Mouse (Mus musculus): ENCODE data around the gene Zfp566. TPM values are rescaled to one million over a fixed set of nuclear protein-coding genes. Genes with fewer than 3 reads are reported as not detected.

The Zfp566 gene
- polyA plus RNA-seq, 1 experiment from 2014 or later: 17.5 TPM

DNA sequence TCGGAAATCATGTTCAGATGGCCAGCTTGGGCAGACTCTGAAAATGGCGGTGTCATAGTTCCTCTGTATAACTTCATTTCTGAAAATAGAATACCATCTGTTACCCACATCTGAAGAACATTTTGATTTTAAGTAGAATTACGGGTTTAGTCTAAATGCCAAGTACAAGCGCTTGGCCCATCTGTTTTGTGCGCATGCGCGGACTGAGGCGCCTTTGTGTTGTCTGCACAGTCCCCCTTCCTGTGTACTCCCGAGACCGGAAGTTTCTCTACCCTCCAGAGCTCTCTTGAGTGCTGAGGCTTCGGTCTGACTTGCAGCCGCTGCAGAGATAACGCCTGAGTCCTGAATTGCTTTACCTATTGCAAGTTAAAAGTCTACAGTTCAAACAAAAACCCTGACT, 9.0 kb upstream of the Zfp566 start:
- DNase-seq: no peak
- ATAC-seq (ENCODE audit: low FRiP score, low TSS enrichment): no peak
- peaks cover 42% of the 10 kb centered on the region for H3K36me3 ChIP-seq (ENCODE audit: control insufficient read depth, insufficient read depth, low read length)
- no peak overlapping the region for H3K4me3 ChIP-seq (replicated peaks; ENCODE audit: low read depth, low read length)
- no peak overlapping the region for H3K4me2 ChIP-seq (ENCODE audit: low read length)
- H3K9me3 ChIP-seq (ENCODE audit: control insufficient read depth, low read length): peaks cover 10% of the 10 kb centered on the region
- WGBS: 98% methylated on average over 13 of the region's 13 CpGs
- no peak overlapping the region for H3K27ac ChIP-seq (replicated peaks; ENCODE audit: low read depth, low read length)
- no peak overlapping the region for H3K9ac ChIP-seq (replicated peaks; ENCODE audit: low read length)
- H3K27me3 ChIP-seq (ENCODE audit: control insufficient read depth, insufficient read depth, low read length): no peaks in the 10 kb centered on the region
- peaks cover 6% of the 10 kb centered on the region for H3K4me1 ChIP-seq (ENCODE audit: control insufficient read depth, insufficient read depth, low read length)

DNA sequence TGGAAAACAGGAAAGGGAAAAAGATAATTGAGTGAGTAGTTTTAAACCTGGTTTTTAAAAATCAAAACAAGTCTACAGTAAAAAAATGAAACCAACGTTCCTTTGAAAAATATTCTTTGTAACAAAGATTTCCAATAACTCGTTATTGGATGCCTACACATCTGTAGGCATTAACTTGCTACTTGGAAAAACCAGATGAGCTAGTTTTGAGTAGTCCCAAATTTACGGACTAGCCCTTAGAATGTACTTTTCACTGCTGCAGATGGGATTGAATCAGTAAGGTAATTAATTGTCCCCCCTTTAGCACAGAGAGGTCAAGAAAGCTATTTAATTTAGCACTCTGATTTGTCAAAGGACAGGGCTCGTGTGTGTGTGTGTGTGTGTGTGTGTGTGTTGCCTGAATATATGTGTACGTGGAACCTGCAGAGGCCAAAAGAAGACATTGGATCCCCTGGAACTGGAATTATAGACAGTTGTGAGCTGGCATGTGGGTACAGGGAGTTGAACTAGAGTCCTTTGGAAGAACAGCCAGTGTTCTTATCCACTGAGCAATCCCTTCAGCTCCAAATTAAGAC, 5.3 kb upstream of the Zfp566 start:
- DNase-seq (peak; percentile 47), ATAC-seq (ENCODE audit: low FRiP score, low TSS enrichment) (no peak)
- Histone ChIP-seq H3K4me2 (ENCODE audit: low read length) (peak overlapping the region; percentile 71), H3K4me3 (replicated peaks; ENCODE audit: low read depth, low read length) (peak overlapping the region; percentile 67), H3K4me1 (ENCODE audit: control insufficient read depth, insufficient read depth, low read length) (peaks cover 11% of the 10 kb centered on the region), H3K9ac (replicated peaks; ENCODE audit: low read length) (peak overlapping the region; percentile 88), H3K27me3 (ENCODE audit: control insufficient read depth, insufficient read depth, low read length) (no peaks in the 10 kb centered on the region), H3K27ac (replicated peaks; ENCODE audit: low read depth, low read length) (peak overlapping the region; percentile 99; the same call in 1 of the 2 replicates), H3K36me3 (ENCODE audit: control insufficient read depth, insufficient read depth, low read length) (peaks cover 9% of the 10 kb centered on the region), H3K9me3 (ENCODE audit: control insufficient read depth, low read length) (no peaks in the 10 kb centered on the region)
- 5% methylated on average over 5 of the region's 5 CpGs for WGBS

DNA sequence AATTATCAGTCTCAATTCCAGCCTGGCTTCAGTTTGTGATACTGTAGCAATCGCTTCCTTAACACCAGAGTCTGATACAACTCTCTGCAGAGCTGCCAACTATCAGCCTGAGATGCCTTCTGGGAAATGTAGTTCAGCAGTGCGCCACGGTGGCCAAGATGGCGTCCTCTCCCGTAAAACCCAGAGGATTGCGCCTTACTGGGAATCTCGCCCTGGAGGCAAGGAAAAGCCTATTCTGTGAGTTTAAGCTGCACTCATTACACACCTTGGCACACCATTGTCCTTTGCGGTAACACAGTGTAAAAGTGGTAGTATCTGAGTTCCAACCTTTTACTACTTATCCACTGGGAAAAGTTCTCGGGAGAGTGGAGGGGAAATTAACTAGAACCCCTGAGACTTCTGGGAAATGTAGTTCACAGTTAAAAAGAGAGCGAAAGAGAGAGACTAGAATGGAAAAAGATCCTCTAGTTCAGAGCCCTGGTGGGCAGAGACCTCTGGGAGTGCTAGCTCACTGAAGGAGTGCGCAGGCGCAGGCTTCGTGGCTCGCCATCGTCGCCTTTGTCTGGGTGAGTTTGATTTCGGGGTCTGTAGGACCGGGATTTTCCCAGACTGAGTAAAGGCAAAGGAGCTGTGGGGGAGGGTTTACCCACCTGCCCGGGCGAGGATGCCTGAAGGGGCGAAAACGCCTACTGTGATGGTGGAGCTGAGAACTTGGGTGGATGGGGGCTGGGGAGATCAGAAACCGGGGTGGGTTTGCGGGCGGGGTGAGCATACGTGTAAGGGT, 4.5 kb upstream of the Zfp566 start, which contains the start of gene Zfp260:
TSS of gene Zfp260 (plus strand) at position 132 of the 784 bp plus-strand sequence.
- peaks cover 2% of the 10 kb centered on the region for H3K36me3 ChIP-seq (ENCODE audit: control insufficient read depth, insufficient read depth, low read length)
- H3K27me3 ChIP-seq (ENCODE audit: control insufficient read depth, insufficient read depth, low read length): no peaks in the 10 kb centered on the region
- H3K4me3 ChIP-seq (replicated peaks; ENCODE audit: low read depth, low read length): peak within 1 kb of the TSS; percentile 67
- WGBS: under 1% methylated on average over 26 of the region's 26 CpGs
- ATAC-seq (ENCODE audit: low FRiP score, low TSS enrichment): peak; percentile 84
- peak within 1 kb of the TSS; percentile 71 for H3K4me2 ChIP-seq (ENCODE audit: low read length)
- H3K4me1 ChIP-seq (ENCODE audit: control insufficient read depth, insufficient read depth, low read length): peaks cover 11% of the 10 kb centered on the region
- H3K9me3 ChIP-seq (ENCODE audit: control insufficient read depth, low read length): no peaks in the 10 kb centered on the region
- peak within 1 kb of the TSS; percentile 88 for H3K9ac ChIP-seq (replicated peaks; ENCODE audit: low read length)
- peak; percentile 98 for DNase-seq
- peak within 1 kb of the TSS; percentile 99 for H3K27ac ChIP-seq (replicated peaks; ENCODE audit: low read depth, low read length)

DNA sequence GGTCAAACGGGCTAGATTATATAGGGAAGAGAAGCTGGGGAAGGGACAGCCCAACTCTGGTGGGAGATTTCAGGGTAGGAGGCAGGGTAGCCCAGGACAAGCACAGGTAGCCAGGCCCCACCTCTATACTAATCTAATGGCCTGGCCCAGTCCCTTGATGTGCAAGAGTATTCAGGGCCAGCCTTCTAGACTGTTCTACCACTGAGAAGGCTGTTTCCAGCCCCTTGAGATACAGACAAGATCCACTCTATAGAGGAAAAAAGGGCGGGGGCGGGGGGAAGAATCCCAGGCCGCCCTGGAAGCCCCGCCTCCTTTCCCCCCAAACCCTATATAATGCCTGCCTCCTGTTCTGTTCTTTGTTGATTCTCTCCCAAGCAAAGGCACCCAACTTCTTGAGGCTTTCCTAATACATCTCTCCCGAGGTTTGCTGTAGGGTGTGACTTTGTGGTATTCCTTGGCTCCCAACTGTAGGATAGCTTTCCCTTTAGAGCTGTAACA, 3.6 kb upstream of the Zfp566 start:
- H3K4me2 ChIP-seq (ENCODE audit: low read length): peak overlapping the region; percentile 71
- ATAC-seq (ENCODE audit: low FRiP score, low TSS enrichment): no peak
- H3K4me1 ChIP-seq (ENCODE audit: control insufficient read depth, insufficient read depth, low read length): peaks cover 17% of the 10 kb centered on the region

DNA sequence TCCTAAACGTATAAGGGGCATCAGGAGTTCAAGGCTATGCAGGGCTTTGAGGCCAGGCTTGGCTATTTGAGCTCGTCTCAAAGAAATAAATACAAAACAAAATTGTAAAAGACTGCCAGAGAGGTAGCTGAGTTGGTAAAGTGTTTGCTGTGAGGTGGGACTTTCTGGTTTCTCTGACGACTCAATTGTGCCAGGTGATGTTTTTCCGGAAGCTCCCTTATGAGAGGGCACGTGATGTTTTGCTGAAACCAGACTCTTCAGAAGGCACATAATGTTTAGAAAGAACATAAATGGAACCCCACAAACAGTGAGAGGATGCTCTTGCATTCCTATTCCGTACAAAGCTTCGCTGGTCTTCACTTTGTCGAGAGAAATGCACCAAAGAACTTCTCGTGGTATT, 2.3 kb upstream of the Zfp566 start:
- 83% methylated on average over 9 of the region's 9 CpGs for WGBS
- H3K9me3 ChIP-seq (ENCODE audit: control insufficient read depth, low read length): no peaks in the 10 kb centered on the region
- H3K36me3 ChIP-seq (ENCODE audit: control insufficient read depth, insufficient read depth, low read length): no peaks in the 10 kb centered on the region
- H3K9ac ChIP-seq (replicated peaks; ENCODE audit: low read length): no peak overlapping the region
- no peak overlapping the region for H3K4me3 ChIP-seq (replicated peaks; ENCODE audit: low read depth, low read length)
- no peak overlapping the region for H3K4me2 ChIP-seq (ENCODE audit: low read length)
- H3K27ac ChIP-seq (replicated peaks; ENCODE audit: low read depth, low read length): no peak overlapping the region
- DNase-seq (no peak), ATAC-seq (ENCODE audit: low FRiP score, low TSS enrichment) (no peak)
- H3K27me3 ChIP-seq (ENCODE audit: control insufficient read depth, insufficient read depth, low read length): no peaks in the 10 kb centered on the region
- H3K4me1 ChIP-seq (ENCODE audit: control insufficient read depth, insufficient read depth, low read length): peaks cover 30% of the 10 kb centered on the region

More for the DNA sequence above, 3.6 kb upstream of the Zfp566 start:
- Histone ChIP-seq H3K27me3 (ENCODE audit: control insufficient read depth, insufficient read depth, low read length) (no peaks in the 10 kb centered on the region), H3K36me3 (ENCODE audit: control insufficient read depth, insufficient read depth, low read length) (no peaks in the 10 kb centered on the region; the same call in 1 of the 2 replicates), H3K9ac (replicated peaks; ENCODE audit: low read length) (no peak overlapping the region), H3K9me3 (ENCODE audit: control insufficient read depth, low read length) (no peaks in the 10 kb centered on the region), H3K27ac (replicated peaks; ENCODE audit: low read depth, low read length) (peak overlapping the region; percentile 99; the same call in 1 of the 2 replicates), H3K4me3 (replicated peaks; ENCODE audit: low read depth, low read length) (peak overlapping the region; percentile 67)
- 76% methylated on average over 6 of the region's 6 CpGs for WGBS
- no peak for DNase-seq

DNA sequence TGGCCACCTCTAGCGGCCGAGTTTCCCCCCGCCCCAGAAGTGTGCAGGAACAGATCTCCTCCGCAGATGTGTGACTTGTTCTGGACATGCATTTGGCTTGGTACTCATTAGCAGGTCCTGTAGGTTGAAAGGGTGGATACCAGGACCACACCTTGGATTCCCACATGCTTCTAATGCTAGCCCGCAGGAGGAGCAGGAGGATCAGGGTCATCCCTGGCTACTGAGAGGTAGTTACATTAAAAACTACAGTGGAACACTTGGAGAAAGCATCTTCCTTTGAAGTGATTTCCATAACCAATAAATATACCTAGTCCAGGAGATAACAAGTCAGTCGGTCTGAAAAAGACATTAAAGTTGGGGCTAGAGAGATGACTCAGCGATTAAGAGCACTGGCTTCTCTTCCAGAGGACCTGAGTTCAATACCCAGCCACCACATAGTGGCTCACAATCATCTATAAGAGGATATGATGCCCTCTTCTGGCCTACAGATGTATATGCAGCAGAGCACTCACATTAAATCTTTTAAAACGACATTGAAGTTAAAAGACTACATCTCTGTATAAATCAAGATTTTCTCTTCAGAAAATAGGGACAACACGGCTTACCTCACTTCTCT, 751 bp upstream of the Zfp566 start:
- Histone ChIP-seq H3K27ac (replicated peaks; ENCODE audit: low read depth, low read length) (peak overlapping the region; percentile 90), H3K27me3 (ENCODE audit: control insufficient read depth, insufficient read depth, low read length) (no peaks in the 10 kb centered on the region), H3K9me3 (ENCODE audit: control insufficient read depth, low read length) (no peaks in the 10 kb centered on the region), H3K4me3 (replicated peaks; ENCODE audit: low read depth, low read length) (peak overlapping the region; percentile 65), H3K4me1 (ENCODE audit: control insufficient read depth, insufficient read depth, low read length) (peaks cover 29% of the 10 kb centered on the region), H3K9ac (replicated peaks; ENCODE audit: low read length) (peak overlapping the region; percentile 66; the same call in 1 of the 2 replicates), H3K36me3 (ENCODE audit: control insufficient read depth, insufficient read depth, low read length) (peaks cover 7% of the 10 kb centered on the region), H3K4me2 (ENCODE audit: low read length) (peak overlapping the region; percentile 86)
- ATAC-seq (ENCODE audit: low FRiP score, low TSS enrichment) (no peak), DNase-seq (peak; percentile 78)
- 7% methylated on average over 9 of the region's 9 CpGs for WGBS

DNA sequence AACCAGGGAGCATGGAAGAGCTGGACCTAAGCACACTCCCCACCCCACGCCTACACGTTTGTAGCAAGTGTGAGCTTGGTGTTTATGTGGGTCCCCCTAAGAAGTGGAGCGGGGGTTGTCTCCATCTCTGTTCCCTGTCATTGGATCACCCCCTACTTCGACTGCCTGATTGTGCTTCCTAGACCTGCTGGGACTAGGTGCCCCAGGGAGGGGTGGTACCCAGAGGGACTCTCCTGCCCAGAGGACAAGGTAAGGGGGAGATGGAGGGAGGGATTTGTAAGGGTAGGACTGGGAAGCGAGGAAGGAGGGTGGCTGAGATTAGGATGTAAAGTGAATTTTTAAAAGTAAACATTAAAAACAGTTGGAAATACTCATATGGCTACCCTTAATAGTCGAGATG, 922 bp downstream of the Zfp566 start:
- H3K4me3 ChIP-seq (replicated peaks; ENCODE audit: low read depth, low read length): peak overlapping the region; percentile 65
- peaks cover 26% of the 10 kb centered on the region for H3K4me1 ChIP-seq (ENCODE audit: control insufficient read depth, insufficient read depth, low read length)
- H3K27me3 ChIP-seq (ENCODE audit: control insufficient read depth, insufficient read depth, low read length): no peaks in the 10 kb centered on the region
- H3K4me2 ChIP-seq (ENCODE audit: low read length): peak overlapping the region; percentile 86
- H3K9ac ChIP-seq (replicated peaks; ENCODE audit: low read length): peak overlapping the region; percentile 66
- WGBS: 16% methylated on average over 6 of the region's 6 CpGs
- H3K9me3 ChIP-seq (ENCODE audit: control insufficient read depth, low read length): no peaks in the 10 kb centered on the region
- ATAC-seq (ENCODE audit: low FRiP score, low TSS enrichment): no peak
- DNase-seq: no peak
- H3K27ac ChIP-seq (replicated peaks; ENCODE audit: low read depth, low read length): no peak overlapping the region
- H3K36me3 ChIP-seq (ENCODE audit: control insufficient read depth, insufficient read depth, low read length): peaks cover 23% of the 10 kb centered on the region

DNA sequence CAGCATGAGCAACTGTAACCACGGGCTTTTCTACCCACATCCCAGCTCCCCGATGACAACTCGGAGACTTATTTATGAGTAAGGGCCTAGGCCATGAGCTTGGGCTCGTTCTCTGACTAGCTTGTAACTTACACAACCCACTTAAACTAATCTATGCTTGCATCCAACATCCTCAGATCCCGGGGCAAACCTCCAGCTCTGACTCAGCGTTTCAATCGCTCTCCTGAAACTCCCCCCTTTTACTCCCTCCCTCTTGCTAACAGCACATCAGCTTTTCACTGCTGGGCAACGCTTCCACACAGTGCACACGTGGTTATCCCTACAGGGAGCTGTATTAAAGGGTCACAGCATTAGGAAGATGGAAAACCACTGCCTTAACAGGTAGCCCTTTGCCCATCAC, 3.8 kb downstream of the Zfp566 start:
- Histone ChIP-seq H3K27ac (replicated peaks; ENCODE audit: low read depth, low read length) (no peak overlapping the region), H3K27me3 (ENCODE audit: control insufficient read depth, insufficient read depth, low read length) (no peaks in the 10 kb centered on the region), H3K36me3 (ENCODE audit: control insufficient read depth, insufficient read depth, low read length) (peaks cover 36% of the 10 kb centered on the region), H3K4me3 (replicated peaks; ENCODE audit: low read depth, low read length) (no peak overlapping the region), H3K4me1 (ENCODE audit: control insufficient read depth, insufficient read depth, low read length) (peaks cover 20% of the 10 kb centered on the region), H3K9ac (replicated peaks; ENCODE audit: low read length) (no peak overlapping the region), H3K9me3 (ENCODE audit: control insufficient read depth, low read length) (no peaks in the 10 kb centered on the region), H3K4me2 (ENCODE audit: low read length) (no peak overlapping the region)
- WGBS: 94% methylated on average over 9 of the region's 9 CpGs
- ATAC-seq (ENCODE audit: low FRiP score, low TSS enrichment): no peak
- no peak for DNase-seq

Measured in midbrain, embryonic 14.5 days (tissue).